Mouse (Mus musculus): ENCODE data around the gene Tubal3. TPM values are rescaled to one million over a fixed set of nuclear protein-coding genes. Genes with fewer than 3 reads are reported as not detected.
A peak's percentile ranks its signal among the peaks of the same experiment; 100 is the strongest.
"Not testable (repeated sequence)": the region's sequence is repeated elsewhere in the genome, so short reads cannot be mapped to it uniquely, and the experiment has no call there.

Tubal3 gene
- polyA plus RNA-seq (2012; rRNA removed): not detected in 2 replicates

DNA sequence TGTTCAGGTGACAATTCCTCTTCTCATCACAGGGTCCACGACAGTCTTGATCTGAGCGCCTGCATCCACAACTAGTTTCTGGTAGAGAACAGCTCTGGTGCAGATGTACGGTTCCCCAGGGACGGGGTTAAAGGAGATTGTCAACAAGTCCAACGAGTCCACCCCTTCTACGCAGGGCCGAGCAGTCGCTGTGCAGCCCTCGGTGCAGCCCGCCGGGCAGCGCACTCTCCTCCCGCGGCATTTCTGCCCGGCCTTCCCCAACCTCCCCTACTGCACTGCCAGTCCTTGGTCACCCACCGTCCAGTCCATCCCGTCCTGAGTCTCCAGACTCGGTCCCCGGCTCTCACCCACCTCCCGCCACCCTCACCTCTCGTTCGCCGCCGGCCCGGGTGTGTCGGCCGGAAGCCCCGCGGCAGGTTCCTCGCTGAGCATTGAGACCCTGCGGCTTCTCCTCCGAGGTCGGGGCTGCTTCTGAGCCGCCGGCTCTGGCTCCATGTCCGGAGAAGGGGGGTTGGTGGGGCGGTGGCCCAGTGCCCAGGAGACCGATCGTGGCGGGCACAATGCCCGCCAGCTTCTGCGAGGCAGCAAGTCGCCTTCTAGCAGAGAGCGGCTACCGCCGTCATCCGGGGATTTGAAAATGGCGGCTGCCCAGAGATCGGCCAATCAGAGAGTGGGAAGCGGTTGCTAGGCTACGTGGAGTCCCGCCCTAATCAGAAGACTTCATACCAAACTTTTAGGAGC lies at the start of gene Tubal3, which contains the start of gene Net1:
TSS of gene Tubal3 (plus strand) at position 704 of the 741 bp plus-strand sequence.
TSS of gene Net1 (minus strand) at position 650 of the 741 bp plus-strand sequence.
- no peak for DNase-seq (ENCODE audit: low read depth)

DNA sequence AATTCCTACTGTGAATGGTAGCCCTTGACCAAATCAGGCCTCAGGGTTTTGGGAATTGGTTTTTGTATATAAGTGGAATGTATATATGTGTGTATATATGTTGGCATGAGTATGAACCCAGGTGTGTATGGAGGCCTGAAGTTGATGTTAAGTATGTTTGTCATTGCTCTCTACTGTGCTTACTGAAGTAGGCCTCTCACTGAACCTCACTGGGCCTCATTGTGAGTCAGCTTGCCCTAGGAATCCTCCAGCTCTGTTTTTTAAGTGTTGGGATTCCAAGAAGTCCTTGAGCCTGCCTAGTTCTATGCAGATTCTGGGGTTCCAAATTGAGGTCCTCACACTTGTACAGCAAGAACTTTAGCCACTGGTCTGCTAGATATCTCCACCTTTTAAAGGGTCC lies 48.2 kb upstream of the Tubal3 start:
- DNase-seq (ENCODE audit: low read depth): no peak

DNA sequence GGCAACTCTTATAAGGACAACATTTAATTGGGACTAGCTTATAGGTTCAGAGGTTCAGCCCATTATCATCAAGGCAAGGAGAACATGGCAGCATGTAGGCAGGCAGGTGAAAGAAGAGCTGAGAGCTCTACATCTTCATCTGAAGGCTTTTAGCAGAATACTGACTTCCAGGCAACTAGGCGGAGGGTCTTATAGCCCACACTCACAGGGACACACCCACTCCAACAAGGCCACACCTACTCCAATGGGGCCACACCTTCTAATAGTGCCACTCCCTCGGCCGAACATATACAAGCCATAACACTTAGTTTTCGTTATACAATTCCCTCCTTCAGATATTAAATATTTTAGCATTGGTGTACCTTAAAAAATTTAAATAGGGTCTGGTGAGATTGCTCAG lies 45.2 kb upstream of the Tubal3 start:
- DNase-seq (ENCODE audit: low read depth): no peak

DNA sequence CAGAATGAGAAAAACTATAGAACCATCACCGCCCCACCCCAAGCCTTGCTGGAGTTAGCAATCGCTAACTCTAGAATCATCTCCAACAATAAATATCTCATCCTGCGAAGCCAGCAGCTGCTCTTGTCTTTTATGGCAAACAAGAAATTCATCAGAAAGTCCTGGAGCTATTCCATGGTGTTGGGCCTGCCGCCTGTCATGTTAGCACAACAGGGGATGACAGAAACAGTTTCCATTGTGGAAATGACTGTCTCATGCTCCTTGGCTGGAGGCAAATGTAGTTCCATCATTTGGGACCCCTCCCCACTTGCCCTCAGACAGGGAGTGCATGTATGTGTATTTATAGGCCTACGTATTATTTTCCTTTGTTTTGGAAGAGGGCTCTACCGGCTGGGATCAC lies 41.6 kb upstream of the Tubal3 start:
- DNase-seq (ENCODE audit: low read depth): no peak

DNA sequence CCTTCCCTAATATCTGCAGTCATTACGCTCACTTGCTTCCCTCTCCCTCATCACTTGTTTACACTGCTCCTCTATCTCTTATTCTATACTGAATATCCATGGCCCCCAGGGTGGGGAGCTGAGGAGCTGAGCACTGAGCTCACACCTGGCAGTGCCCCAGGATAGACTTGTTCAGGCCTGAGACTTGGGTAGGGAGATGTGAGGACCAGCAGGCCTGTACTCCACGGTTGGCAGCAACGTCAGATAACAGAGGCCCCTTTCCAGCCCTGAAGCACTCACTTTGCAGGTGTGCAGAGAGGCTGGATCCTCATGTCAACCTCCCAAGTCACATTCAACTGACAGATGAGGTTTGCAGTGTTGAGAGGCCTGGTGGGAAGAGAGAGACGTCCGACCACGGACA lies 40.9 kb upstream of the Tubal3 start:
- no peak for DNase-seq (ENCODE audit: low read depth)

DNA sequence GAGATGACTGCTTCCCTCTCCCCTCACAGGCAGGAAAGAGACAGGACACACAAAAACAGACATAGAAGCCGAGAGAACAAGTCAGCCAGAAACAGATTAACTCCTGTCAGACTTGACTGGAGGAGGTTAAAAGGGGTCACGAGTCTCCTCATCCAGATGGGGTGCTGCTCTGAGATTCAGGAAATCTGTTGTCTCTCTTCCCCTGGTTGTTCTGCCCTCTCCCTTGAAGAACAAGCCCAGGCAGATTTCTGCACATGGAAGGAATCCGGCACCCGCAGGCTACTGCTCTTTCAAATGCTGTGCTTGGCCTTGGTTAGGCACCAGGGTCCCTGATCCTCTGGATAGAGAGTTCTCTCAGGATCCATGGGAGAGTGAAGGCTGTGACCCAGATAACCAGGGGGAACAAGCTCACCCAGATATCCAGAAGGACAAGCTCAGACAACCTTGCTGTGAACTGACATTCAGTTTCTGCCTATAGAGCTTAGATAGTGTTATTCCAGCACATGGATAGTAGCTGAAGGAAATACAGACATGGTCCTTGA lies 40.3 kb upstream of the Tubal3 start:
- no peak for DNase-seq (ENCODE audit: low read depth)

DNA sequence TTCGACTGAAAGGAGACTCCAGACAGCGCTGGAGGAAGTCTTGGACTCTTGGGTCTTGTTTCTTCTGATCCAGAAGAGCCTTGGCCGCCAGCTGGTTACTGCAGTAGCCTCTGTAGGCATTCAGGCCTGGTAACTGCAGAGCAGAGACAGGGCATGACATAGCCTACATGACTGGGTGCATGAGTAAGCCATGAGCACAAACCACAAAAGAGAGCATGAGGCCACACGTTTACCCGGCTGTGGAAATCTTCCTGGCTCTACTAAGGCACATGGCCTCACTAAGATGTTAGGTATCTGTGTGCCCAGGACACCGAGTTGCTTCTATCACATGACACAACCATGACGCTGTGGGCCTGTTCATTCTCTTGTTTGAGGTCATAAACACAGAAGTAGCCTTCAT lies 31.4 kb upstream of the Tubal3 start:
- DNase-seq (ENCODE audit: low read depth): no peak

DNA sequence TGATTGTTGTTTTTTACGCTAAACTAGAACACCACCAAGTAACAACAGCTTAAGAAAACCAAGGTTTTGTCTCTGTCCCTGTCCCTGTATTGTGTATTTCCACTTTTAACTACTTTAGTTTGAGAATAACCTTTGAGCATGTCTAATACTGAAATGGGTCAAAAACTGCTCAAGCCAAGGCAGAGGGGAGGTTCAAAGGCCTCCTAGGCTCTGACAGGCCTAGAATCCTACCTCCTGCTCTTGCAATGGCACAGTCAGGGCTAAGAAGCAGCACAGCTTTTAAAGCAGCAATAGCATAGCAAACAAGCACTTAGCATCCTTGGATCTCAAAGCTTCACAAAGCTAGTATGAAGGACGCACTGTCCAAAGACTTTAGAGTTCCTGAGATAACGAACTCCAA lies 29.0 kb upstream of the Tubal3 start:
- DNase-seq (ENCODE audit: low read depth): no peak

DNA sequence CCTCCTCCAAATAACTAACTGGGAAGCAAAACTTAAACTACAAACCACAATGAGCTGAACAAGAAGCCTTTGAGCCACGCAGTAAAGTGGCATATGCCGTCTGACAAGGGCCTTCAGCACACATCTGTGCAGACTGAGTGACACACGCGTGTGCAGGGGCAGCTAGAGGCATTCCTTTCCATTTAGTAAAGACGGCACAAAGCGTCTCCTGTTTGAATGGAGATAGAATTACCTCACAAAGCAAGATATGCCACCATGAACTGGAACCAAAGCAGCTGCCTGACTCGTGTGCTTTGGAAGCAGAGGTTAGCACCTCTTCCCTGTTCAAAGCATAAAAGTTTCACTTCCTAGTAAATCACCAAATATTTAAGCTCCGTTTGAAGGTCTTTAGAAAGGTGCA lies 28.0 kb upstream of the Tubal3 start:
- no peak for DNase-seq (ENCODE audit: low read depth)

DNA sequence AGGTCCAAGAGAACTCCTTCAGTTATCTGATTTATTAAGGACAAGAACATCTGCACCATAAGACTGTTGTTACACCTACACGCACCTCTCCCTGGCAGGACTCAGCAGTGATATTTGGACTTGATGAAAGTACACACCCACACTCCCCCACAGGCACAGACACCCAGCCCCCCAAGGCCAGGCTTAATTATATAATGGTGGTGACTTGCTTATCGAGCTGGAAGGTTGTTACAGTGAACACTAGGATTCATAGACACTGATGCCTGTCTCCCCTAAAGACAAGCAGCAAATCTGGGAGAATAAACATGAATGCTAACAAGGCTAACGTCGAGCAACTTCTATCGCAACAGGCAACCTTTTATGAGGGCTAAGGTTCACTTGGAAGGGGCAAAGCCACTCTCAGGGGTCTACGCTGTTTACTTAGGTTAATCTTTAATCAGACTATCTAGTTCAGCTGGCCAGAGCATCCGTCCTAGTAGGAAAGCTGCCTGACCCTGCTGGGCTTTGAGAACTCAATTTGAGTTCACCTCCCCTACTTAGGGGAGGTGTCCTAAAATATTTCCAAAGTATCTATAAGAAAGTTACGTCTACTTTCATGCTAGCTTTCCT lies 26.5 kb upstream of the Tubal3 start:
- DNase-seq (ENCODE audit: low read depth): peak; percentile 80

DNA sequence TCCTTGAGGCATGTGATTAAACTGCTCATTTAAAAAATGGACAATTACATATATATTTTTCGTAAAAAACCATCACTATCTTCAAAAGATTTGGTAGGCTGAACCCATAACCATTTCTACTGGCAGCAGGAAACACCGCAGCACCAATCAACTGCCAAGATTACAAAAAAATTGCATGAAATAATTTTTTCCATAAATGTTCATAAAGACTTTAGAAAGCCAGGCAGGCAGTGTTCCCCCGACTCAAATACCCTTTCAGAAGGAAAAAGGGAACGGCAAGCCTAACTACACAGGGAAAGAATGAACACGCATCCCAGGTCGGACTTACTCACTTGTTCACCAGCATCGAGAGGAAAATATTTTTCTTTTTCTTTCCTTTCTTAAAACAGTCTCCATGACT lies 25.5 kb upstream of the Tubal3 start:
- DNase-seq (ENCODE audit: low read depth): no peak

DNA sequence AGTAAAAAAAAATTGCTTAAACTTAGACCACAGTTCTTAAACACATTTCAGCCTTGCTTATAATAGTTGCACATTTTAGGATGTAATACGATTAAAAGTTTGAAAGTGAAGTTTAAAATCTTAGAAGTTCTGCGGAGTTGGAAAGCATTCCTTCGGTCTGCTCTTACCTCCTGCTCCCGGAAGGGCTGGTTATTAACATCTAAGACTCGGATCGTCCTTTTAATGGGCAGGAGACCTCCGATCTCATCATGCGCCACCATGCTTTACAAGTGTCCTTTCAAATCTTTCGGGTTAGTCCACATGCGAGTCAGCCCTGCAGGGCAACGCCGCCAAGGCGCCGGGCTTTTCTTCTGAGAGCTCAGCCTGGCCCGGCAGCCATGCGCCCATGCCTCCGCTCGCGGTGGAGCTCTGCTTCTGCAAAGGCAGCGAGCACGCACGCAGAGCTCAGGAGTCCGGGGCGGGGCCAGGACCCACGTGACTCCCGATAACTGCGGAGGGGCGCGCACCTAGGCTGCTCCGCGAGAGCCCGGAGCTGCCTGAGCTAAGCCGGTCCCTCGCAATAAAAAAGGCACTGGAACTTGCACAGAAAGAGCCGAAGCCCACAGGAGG lies 24.8 kb upstream of the Tubal3 start:
- DNase-seq (ENCODE audit: low read depth): no peak

DNA sequence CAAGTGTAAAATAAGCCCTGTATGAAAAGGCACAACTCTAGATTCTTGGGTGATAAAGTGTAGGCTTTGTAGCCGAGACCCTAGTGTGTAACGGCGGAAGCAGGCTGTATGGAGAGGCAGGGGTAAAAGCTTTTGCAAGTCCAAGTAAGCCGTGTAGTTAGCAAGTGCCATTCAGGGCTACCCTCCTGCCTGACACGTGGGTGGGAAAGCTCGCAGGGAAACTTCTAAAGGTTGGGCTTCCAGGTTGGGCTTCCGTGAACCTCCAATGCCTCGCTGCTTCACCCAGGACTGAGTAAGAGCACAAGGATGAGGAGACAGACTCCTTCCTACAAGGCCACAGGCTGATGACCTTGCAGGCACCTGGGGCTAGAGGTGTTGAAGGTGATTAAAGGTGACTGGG lies 23.5 kb upstream of the Tubal3 start:
- DNase-seq (ENCODE audit: low read depth): no peak

DNA sequence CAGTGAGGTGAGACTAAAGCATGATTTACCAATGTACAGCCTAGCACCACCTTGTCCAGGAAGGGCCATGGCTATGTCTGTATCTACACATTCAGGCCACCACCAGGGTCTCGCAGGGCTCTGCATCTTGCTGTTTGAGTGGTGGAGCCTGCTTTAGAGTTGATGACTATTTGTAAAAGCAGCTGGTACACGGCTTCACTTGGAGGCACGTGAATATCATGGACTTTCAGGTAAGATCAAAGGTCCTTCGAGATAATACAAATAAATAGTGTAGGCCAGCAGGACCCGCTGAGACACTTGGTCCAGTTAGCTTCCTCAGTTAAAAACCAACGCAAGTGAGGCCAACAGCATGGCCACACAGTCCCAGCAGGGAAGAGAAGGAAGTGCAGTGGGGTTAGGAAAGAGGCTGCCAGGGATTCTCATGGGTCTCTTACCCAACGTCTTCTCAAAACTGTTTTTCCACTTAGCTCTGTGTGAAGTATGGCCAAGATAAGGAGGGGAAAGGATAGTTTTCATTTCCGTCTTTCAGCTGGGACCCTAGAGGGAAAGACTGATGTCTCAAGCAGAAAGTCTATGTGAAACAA lies 22.6 kb upstream of the Tubal3 start:
- DNase-seq (ENCODE audit: low read depth): no peak

DNA sequence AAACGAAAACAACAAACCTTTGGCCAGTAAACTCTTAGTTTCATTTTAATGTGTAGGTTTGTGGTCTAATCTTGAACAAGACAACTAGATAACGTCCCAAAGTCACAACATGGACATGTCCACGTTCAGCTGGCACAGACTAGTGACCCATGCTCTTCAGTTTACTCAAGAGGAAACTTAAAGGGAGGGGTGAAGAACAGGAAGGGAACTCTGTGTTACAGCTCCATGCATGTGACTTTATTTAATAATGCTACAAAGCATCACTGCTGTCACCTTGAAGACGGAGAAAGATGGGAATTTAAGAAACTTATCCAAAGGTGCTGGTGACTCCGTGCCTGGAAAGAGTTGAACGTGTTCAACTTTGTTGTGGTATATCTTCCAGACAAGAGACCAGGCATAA lies 22.0 kb upstream of the Tubal3 start:
- no peak for DNase-seq (ENCODE audit: low read depth)

DNA sequence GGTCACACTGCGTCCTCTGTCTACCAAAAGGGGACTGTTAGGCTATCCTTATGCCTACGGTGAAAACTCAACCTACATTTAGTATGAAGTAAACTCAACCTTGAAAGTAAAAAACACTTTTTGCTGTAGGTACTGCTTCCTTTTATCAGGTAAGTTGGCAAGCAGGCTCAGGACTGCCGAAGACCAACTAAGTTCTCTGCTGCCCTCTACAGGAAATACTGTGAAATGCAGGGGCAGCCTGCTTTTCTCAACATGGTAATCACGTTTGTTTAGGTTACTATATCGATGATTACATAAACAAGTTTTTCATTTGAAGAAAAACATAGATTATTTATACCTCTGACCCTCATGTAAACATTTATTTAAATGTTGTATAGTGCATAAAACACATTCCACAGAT lies 21.2 kb upstream of the Tubal3 start:
- DNase-seq (ENCODE audit: low read depth): no peak

DNA sequence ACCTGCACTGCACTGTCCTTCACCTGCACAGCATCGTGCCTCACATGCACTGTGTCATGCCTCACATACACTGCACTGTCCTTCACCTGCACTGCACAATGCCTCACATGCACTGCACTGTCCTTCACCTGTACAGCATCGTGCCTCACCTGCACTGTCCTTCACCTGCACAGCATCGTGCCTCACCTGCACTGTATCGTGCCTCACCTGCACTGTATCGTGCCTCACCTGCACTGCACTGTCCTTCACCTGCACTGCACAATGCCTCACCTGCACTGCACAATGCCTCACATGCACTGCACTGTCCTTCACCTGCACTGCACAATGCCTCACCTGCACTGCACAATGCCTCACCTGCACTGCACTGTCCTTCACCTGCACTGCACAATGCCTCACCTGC lies 19.9 kb upstream of the Tubal3 start:
- not testable (repeated sequence) for DNase-seq (ENCODE audit: low read depth)

DNA sequence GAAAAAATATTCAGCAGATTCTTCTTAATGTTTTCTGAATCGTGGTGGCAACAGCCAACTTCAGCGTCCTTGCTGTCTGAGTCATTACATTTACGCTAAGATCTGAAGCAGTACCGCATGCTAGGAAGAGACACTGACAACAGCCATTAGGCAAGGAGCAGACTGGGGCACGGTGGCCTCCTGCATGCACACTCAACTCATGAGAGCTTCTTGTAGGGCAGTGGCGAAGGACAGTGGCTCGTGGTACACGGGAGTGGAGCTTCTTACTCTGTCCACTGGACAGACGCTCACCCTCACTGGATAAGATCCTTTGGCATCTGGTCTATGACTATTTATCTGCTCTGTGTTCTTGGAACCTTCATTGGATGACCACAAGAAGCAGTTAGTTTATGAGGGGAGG lies 18.8 kb upstream of the Tubal3 start:
- DNase-seq (ENCODE audit: low read depth): no peak

DNA sequence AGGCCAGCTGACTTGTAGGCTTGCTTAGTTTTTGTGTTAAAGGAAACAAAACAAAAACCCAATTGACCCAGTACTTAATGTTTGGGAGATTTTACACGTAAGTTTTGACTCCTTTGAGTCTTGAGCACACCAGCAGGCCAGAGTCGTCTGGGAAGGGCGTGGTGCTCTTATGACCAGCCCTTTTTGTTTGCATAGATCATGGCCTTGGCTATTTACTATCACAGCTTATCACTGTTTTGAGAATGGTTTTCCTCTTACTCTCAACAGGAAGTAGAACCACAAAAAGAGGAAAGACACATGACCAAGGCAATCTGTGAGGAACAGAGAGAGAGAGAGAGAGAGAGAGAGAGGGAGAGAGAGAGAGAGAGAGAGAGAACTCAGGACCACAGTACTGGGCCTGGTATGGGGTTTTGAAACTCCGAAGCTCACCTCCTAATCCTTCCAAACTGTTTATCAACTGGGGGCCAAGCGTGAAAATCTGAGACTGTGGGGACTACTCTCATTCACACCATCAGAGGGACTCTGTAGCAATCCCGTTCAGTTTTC lies 10.8 kb upstream of the Tubal3 start:
- no peak for DNase-seq (ENCODE audit: low read depth)

DNA sequence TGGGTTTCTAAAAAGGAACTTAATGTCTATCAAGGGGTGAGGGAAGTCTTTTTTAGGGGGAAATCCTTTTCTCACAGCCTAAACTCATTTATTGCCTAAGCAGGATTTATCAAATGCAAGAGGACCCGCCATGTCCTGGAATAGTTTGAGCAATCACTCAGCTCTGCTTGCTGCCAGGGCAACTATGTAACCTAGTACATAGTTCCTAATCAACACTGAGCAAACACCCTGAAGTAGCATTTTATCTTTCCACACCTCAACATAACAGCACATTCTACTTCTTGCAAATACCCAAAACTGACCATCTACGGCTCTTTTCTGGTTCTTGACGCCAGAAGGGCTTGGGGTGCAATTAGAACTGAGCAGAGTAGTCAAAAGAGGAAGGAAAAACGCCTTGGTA lies 9.8 kb upstream of the Tubal3 start:
- no peak for DNase-seq (ENCODE audit: low read depth)

DNA sequence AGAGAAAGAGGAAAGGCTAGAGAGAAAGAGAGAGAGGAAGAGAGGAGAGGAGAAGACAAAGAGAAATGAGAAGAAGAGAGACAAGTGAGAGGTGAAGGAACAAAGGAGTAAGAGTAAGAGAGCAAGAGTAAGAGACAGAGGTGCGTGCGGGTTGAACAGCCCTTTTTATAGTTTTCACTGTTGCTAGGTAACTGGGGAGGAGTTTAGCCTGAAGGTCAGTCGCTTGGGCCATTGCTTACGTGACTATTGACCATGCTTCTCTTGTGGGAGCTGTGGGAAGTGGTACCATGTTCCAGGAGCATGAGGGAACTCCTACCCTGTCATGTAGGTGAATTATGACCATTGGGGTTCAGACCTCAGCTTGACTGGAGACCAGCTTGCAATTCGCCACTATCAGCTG lies 7.7 kb upstream of the Tubal3 start:
- DNase-seq (ENCODE audit: low read depth): no peak

DNA sequence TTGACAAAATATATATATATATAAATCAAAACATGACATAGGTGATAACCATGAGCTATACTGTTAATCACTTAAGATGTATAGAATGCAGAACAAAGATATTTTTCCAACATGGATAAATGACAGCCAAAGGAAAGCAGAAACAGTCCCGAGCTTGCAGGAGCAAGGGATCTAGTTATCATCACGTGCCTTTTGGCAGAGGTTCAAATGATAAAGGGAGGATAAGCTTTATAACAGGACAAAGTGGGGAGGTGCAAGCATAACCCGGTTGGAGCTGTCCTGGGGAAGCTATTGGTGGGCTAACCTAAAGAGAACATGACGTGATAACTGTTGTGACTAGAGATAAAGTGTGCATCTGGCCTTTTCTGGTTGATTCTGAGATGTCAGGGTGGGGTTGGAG lies 4.6 kb upstream of the Tubal3 start:
- DNase-seq (ENCODE audit: low read depth): no peak
